Mouse (Mus musculus) bone marrow macrophage, adult 2 months (primary cell): Measurements from ENCODE around the gene Ftl1.

Experiments
- CTCF ChIP-seq: IDR thresholded peaks from 2 replicates; pipeline ENCODE4 v1.5.1; 2012; ENCODE audit warnings: low read depth, mild to moderate bottlenecking, low read length, moderate library complexity
- POLR2A ChIP-seq: IDR thresholded peaks from 2 replicates; pipeline ENCODE4 v1.6.1; 2012; ENCODE audit warnings: mild to moderate bottlenecking, low read depth, low read length, borderline replicate concordance

DNA sequence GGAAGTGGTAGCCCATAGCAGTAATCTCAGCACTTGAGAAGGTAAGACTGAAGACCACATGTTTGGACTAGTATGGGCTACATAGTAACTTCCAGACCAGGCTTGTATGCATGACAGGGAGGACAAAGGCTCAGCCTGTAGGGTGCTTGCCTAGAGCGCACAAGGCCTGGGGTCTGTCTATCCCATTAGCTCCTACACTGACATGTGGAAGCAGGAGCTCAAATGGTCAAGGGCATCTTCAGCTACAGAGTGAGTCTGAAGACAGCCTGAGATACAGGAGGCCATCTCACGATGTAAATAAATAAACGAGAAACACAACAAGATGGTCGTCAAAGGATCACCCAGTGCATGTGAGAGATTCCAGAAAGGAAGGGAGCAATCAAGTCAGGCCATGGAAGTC, 2.6 kb upstream of the Ftl1 start:
- TF ChIP-seq POLR2A (no peak), CTCF (no peak)
